Mouse (Mus musculus): ENCODE measurements at regions not wholly inside any gene's neighbourhood (a gene's known extent, or its start where the extent isn't known, plus 50 kb on each side); places are given as distances from the start of the nearest gene placed in this dataset.

- no peak for ATAC-seq (replicated peaks; ENCODE audit: low FRiP score, low TSS enrichment, poor library complexity, severe bottlenecking)
Observed at GRCm38 (mm10) chr6:51180881-51181875, 251.3 kb upstream of the Nfe2l3 start.

DNA sequence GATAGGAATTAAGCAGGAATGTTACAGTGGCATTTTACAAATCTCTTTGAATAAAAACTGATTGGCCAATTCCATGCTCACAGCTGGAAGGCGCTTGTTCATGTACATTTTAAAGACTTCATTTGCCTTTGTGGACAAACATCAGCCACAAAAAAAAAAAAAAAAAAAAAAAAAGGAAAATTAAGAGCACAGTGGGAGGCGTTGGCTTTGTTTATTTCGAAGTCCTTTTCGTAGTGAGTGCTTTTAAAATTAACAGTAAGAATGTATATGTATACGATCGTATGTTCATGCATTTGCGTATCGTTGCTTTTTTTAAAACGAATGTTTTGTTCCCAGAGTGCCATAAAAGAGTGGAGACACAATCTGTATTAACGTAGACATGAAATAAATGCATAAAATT is 250.6 kb upstream of the Nfe2l3 start:
- ATAC-seq (replicated peaks; ENCODE audit: low FRiP score, low TSS enrichment, poor library complexity, severe bottlenecking): no peak

GRCm38 (mm10) chr6:51182771-51183284 is 249.6 kb upstream of the Nfe2l3 start:
- ATAC-seq (replicated peaks; ENCODE audit: low FRiP score, low TSS enrichment, poor library complexity, severe bottlenecking): no peak

DNA sequence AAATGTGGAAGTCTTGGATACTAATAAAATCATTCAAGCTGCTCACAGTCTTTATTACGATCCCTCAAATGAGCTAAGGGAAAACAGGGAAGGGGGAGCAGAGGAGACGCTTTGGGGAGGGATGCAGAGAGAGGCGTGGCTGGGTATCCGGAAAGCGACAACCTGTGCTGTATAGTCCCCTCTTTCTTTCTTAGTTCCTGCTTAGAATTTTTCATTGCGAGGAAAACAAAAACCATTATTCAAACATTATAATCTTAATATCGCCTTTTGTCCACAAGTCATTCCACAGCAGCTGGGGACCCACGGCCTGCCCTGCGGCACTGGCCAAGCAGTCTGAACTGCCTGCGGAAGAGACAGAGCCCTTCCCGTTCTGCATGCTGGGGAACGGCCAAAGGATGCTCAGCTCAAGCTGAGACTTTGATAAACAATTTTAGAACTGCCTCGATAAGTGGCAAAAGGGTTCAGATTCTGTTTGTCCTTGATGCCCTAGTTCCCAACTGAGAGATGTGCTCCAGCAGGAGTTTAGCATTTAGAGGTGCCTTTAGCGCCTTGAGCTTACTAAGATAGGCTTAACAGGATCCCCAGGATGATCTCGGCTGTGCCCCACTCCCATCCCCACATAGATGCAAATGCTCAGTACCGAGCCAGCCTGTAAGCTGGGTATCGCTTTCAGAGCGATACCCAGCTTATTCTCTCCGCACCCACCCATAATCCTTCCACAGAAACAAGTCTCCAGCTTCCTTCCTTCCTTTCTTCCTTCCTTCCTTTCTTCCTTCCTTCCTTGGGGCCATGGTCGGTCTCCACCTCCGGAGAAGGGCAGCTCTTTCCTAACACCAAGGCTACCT is 248.7 kb upstream of the Nfe2l3 start:
- ATAC-seq (replicated peaks; ENCODE audit: low FRiP score, low TSS enrichment, poor library complexity, severe bottlenecking): no peak

DNA sequence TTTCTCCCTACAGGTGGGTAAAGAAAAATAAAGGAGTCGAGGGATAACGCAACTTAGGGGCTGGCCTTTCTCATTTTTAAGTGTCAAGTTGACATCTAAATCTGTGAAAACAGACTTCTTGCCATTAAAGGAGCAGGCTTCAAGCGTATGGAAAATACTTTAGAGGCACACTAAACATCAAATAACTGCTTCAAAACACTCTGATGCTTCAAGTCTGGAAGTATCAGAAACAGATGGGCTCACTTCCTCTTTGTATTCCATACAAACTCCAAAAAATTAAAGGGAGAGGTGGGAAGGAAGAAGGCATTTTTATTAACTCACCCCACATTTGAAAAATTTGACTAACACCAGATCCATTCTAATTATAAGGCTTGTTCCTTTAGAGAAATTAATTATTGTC is 248.0 kb upstream of the Nfe2l3 start:
- no peak for ATAC-seq (replicated peaks; ENCODE audit: low FRiP score, low TSS enrichment, poor library complexity, severe bottlenecking)

- no peak for ATAC-seq (replicated peaks; ENCODE audit: low FRiP score, low TSS enrichment, poor library complexity, severe bottlenecking)
Observed at GRCm38 (mm10) chr6:51185201-51185600, 247.3 kb upstream of the Nfe2l3 start.

DNA sequence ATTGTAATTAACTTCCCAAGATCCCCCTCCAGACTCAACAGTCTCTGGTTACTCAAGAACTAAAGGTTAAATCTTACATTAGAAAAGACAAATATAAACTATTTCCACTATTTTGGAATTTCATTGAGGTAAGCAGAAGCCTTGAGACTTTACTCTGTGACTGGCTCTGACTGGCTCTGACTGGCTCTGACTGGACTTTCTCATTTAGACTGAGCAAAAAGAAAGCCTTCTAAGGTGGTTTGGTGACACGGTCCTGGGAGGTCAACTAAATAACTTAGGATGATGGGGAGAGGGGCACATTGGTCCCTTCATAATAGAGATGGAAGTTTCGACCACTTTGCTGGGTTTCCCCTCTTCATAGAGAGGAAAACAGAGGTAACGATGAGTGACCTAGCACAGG is 243.3 kb upstream of the Nfe2l3 start:
- ATAC-seq (replicated peaks; ENCODE audit: low FRiP score, low TSS enrichment, poor library complexity, severe bottlenecking): no peak

- no peak for ATAC-seq (replicated peaks; ENCODE audit: low FRiP score, low TSS enrichment, poor library complexity, severe bottlenecking)
Observed at GRCm38 (mm10) chr6:51192826-51193225, 239.6 kb upstream of the Nfe2l3 start.

- 0 out of 2 replicates have a peak, but pooled peaks have one; percentile 34 for ATAC-seq (replicated peaks; ENCODE audit: low FRiP score, low TSS enrichment, poor library complexity, severe bottlenecking)
Observed at GRCm38 (mm10) chr6:51193356-51193755, 239.1 kb upstream of the Nfe2l3 start.

DNA sequence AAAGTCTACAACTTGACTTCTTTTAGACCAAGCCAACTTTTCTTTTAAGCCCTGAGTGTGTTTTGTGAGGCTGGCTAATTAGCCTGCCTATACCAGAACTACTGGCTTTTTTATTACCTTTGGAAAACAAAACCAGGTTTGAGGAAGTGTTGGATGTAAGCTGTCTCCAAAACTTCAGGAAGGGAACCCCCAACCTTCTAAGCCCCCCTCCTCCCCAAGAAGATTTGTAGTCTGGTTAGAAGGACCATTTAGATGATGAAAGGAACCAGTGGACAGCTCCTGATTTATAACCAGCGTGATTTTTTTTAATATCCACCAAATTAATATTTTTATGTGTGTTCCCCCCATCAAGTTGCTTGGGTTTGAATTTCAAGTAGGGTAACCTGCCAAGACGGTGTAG is 236.1 kb upstream of the Nfe2l3 start:
- no peak for ATAC-seq (replicated peaks; ENCODE audit: low FRiP score, low TSS enrichment, poor library complexity, severe bottlenecking)

GRCm38 (mm10) chr6:51197000-51197774 is 235.3 kb upstream of the Nfe2l3 start:
- no peak for ATAC-seq (replicated peaks; ENCODE audit: low FRiP score, low TSS enrichment, poor library complexity, severe bottlenecking)

GRCm38 (mm10) chr6:51200207-51200606 is 232.3 kb upstream of the Nfe2l3 start:
- ATAC-seq (replicated peaks; ENCODE audit: low FRiP score, low TSS enrichment, poor library complexity, severe bottlenecking): no peak

GRCm38 (mm10) chr6:51200837-51201236 is 231.6 kb upstream of the Nfe2l3 start:
- ATAC-seq (replicated peaks; ENCODE audit: low FRiP score, low TSS enrichment, poor library complexity, severe bottlenecking): no peak

- ATAC-seq (replicated peaks; ENCODE audit: low FRiP score, low TSS enrichment, poor library complexity, severe bottlenecking): no peak
Observed at GRCm38 (mm10) chr6:51204306-51204705, 228.2 kb upstream of the Nfe2l3 start.

GRCm38 (mm10) chr6:51205411-51205810 is 227.1 kb upstream of the Nfe2l3 start:
- ATAC-seq (replicated peaks; ENCODE audit: low FRiP score, low TSS enrichment, poor library complexity, severe bottlenecking): no peak

DNA sequence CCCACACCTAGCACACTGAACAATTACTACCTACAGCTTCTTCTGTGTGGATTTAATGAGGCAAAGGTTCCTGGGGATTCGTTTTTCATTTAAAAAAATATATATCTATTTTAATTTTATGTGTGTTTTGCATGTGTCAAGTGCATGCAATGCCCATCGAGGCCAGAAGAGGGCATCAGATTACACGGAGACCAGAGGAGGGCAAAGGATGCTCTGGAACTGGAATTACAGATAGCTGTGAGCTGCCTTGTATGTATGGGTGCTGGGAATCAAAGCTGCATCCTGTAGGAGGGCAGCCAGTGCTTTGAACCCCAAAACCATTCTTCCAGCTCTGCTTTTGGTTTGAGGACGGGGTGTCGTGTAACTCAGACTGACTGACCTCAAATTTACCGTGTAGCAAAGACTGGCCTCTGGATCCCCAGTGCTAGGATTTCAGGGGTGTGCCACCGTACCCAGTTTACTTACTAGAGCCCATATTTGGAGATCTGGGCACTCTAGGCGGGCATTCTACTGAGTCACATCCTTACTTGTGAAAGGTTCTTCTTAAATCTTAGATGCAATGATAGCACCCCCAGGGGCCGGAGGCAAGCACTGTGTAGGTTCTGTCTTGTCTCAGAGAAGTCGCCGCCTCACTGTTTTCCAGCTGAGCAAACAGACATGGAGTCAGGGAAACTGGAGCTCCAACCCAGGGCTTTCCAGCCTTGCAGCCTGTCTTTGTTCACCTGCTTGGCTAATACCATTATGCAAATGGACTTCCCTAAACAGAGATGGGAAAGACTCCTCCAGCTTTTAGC is 225.6 kb upstream of the Nfe2l3 start:
- ATAC-seq (replicated peaks; ENCODE audit: low FRiP score, low TSS enrichment, poor library complexity, severe bottlenecking): no peak; the same call in 1 of the 2 replicates

- ATAC-seq (replicated peaks; ENCODE audit: low FRiP score, low TSS enrichment, poor library complexity, severe bottlenecking): 0 out of 2 replicates have a peak, but pooled peaks have one; percentile 23
Observed at GRCm38 (mm10) chr6:51207587-51208361, 224.7 kb upstream of the Nfe2l3 start.

Measured in megakaryocyte-erythroid progenitor cell, adult 5-6 weeks (primary cell).